Comparison of ENCODE assay signal across 14 mouse cellular contexts in genomic region chr10:83915133-83915730, GRCm38 (mm10).
A peak's percentile ranks its signal among the peaks of the same experiment; 100 is the strongest.
DNase-seq lines count a peak whose midpoint lies in the region; ATAC-seq and TF ChIP-seq lines count a peak whose summit lies in the region.
"Had no signal": no experiment of that assay in that cellular context is flagged by ENCODE, and none has a peak within 500 bp of the region (broad histone marks: within the 10 kb centered on the region; RNA-seq: fewer than 3 reads in every experiment).

No protein-coding gene starts in this region.

- H3K9ac ChIP-seq in kidney, embryonic 15.5 days, result no peak overlapping the region
- peak overlapping the region; percentile 16; the same call in 1 of the 2 replicates for H3K9ac ChIP-seq in embryonic facial prominence, embryonic 13.5 days
- no peak overlapping the region for H3K9ac ChIP-seq in hindbrain, embryonic 12.5 days
- H3K9ac ChIP-seq in midbrain, embryonic 12.5 days (replicated peaks), result no peak overlapping the region
- H3K9ac ChIP-seq: intestine, embryonic 15.5 days; lung, embryonic 14.5 days had no signal

- no peaks in the 10 kb centered on the region for H3K36me3 ChIP-seq in kidney, embryonic 15.5 days
- no peaks in the 10 kb centered on the region for H3K36me3 ChIP-seq in embryonic facial prominence, embryonic 13.5 days
- no peaks in the 10 kb centered on the region for H3K36me3 ChIP-seq in hindbrain, embryonic 12.5 days
- H3K36me3 ChIP-seq in midbrain, embryonic 12.5 days, result no peaks in the 10 kb centered on the region
- no peaks in the 10 kb centered on the region for H3K36me3 ChIP-seq in thymus, adult 2 months (ENCODE audit: control insufficient read depth, insufficient read depth, low read length)
- H3K36me3 ChIP-seq: intestine, embryonic 15.5 days had no signal

- intact Hi-C loops in left cerebral cortex, adult 2 months (cut with DNase I), result no loop called here

- no peak for TF ChIP-seq POLR2A in thymus, adult 2 months (IDR thresholded peaks at IDR 0.05; ENCODE audit: control insufficient read depth, extremely low read depth, insufficient read depth, low read length, poor library complexity)

- no peaks in the 10 kb centered on the region for H3K9me3 ChIP-seq in kidney, embryonic 15.5 days (replicated peaks)
- no peaks in the 10 kb centered on the region for H3K9me3 ChIP-seq in embryonic facial prominence, embryonic 13.5 days
- 0 out of 2 replicates have a peak, but pooled peaks cover 7% of the 10 kb centered on the region for H3K9me3 ChIP-seq in hindbrain, embryonic 12.5 days (replicated peaks)
- no peaks in the 10 kb centered on the region for H3K9me3 ChIP-seq in midbrain, embryonic 12.5 days
- H3K9me3 ChIP-seq: intestine, embryonic 15.5 days had no signal

- H3K27ac ChIP-seq in kidney, embryonic 15.5 days, result peak overlapping the region; percentile 82
- peak overlapping the region; percentile 51; the same call in 1 of the 2 replicates for H3K27ac ChIP-seq in embryonic facial prominence, embryonic 13.5 days
- peak overlapping the region; percentile 75 for H3K27ac ChIP-seq in hindbrain, embryonic 12.5 days
- H3K27ac ChIP-seq in midbrain, embryonic 12.5 days (replicated peaks), result peak overlapping the region; percentile 72
- H3K27ac ChIP-seq in left cerebral cortex, adult 2 months, result no peak overlapping the region
- H3K27ac ChIP-seq in thymus, adult 2 months (ENCODE audit: control insufficient read depth, insufficient read depth, low read length), result no peak overlapping the region
- H3K27ac ChIP-seq: intestine, embryonic 15.5 days had no signal

- no peak overlapping the region for H3K4me3 ChIP-seq in kidney, embryonic 15.5 days (replicated peaks)
- H3K4me3 ChIP-seq in embryonic facial prominence, embryonic 13.5 days, result no peak overlapping the region
- no peak overlapping the region for H3K4me3 ChIP-seq in hindbrain, embryonic 12.5 days
- H3K4me3 ChIP-seq in midbrain, embryonic 12.5 days, result no peak overlapping the region
- H3K4me3 ChIP-seq in left cerebral cortex, adult 2 months, result no peak overlapping the region
- H3K4me3 ChIP-seq in thymus, adult 2 months (ENCODE audit: control insufficient read depth, insufficient read depth, low read length), result no peak overlapping the region
- H3K4me3 ChIP-seq: intestine, embryonic 15.5 days had no signal

- peak; percentile 35; the same call in 1 of the 2 replicates for ATAC-seq in kidney, embryonic 15.5 days (replicated peaks; ENCODE audit: low FRiP score)
- no peak for ATAC-seq in embryonic facial prominence, embryonic 13.5 days (ENCODE audit: insufficient number of reproducible peaks, insufficient read depth, low FRiP score, low TSS enrichment, low read depth)
- ATAC-seq in hindbrain, embryonic 12.5 days (ENCODE audit: low FRiP score), result peak; percentile 43
- ATAC-seq in midbrain, embryonic 12.5 days (ENCODE audit: low FRiP score, low read depth), result peak; percentile 41; the same call in 1 of the 2 replicates
- ATAC-seq: CD4-positive, CD25-positive, alpha-beta regulatory T cell, adult 4 months; intestine, embryonic 15.5 days had no signal

- TF ChIP-seq CTCF in left cerebral cortex, adult 2 months (IDR thresholded peaks at IDR 0.05), result no peak
- no peak for TF ChIP-seq CTCF in thymus, adult 2 months (IDR thresholded peaks at IDR 0.05; ENCODE audit: borderline replicate concordance, control insufficient read depth, extremely low read depth, insufficient read depth, low read length, poor library complexity)

- no peak for DNase-seq in kidney, postnatal 10 days
- no peak for DNase-seq in left cerebral cortex, adult 2 months (ENCODE audit: extremely low spot score in 1 of 2, low spot score in 2 of 2)
- DNase-seq in layer of hippocampus, adult 9-11 months, result no peak
- DNase-seq in thymus, adult 2 months, result no peak
- DNase-seq: cerebellum, postnatal 25 days; gastrocnemius, postnatal 10 days; liver had no signal

- H3K27me3 ChIP-seq in kidney, embryonic 15.5 days, result no peaks in the 10 kb centered on the region
- H3K27me3 ChIP-seq in embryonic facial prominence, embryonic 13.5 days, result no peaks in the 10 kb centered on the region
- no peaks in the 10 kb centered on the region for H3K27me3 ChIP-seq in hindbrain, embryonic 12.5 days
- H3K27me3 ChIP-seq in midbrain, embryonic 12.5 days, result 0 out of 2 replicates have a peak, but pooled peaks cover 4% of the 10 kb centered on the region
- no peaks in the 10 kb centered on the region for H3K27me3 ChIP-seq in thymus, adult 2 months (ENCODE audit: control insufficient read depth, insufficient read depth, low read length)
- H3K27me3 ChIP-seq: intestine, embryonic 15.5 days had no signal

- 12% methylated on average over 9 of the region's 9 CpGs for WGBS in kidney, embryonic 15.5 days
- 42% methylated on average over 9 of the region's 9 CpGs for WGBS in embryonic facial prominence, embryonic 13.5 days
- 25% methylated on average over 9 of the region's 9 CpGs for WGBS in hindbrain, embryonic 12.5 days
- WGBS in midbrain, embryonic 12.5 days, result 21% methylated on average over 9 of the region's 9 CpGs
- WGBS in thymus, adult 2 months, result 91% methylated on average over 9 of the region's 9 CpGs

- peaks cover 24% of the 10 kb centered on the region for H3K4me1 ChIP-seq in kidney, embryonic 15.5 days
- H3K4me1 ChIP-seq in embryonic facial prominence, embryonic 13.5 days, result peaks cover 16% of the 10 kb centered on the region
- peaks cover 18% of the 10 kb centered on the region for H3K4me1 ChIP-seq in hindbrain, embryonic 12.5 days
- peaks cover 19% of the 10 kb centered on the region for H3K4me1 ChIP-seq in midbrain, embryonic 12.5 days
- H3K4me1 ChIP-seq in thymus, adult 2 months (replicated peaks; ENCODE audit: control insufficient read depth, insufficient read depth, low read length), result no peaks in the 10 kb centered on the region

- H3K4me2 ChIP-seq in kidney, embryonic 15.5 days, result peak overlapping the region; percentile 31
- no peak overlapping the region for H3K4me2 ChIP-seq in embryonic facial prominence, embryonic 13.5 days
- H3K4me2 ChIP-seq in hindbrain, embryonic 12.5 days (replicated peaks), result 0 out of 2 replicates have a peak overlapping the region, but pooled peaks have one; percentile 8
- H3K4me2 ChIP-seq in midbrain, embryonic 12.5 days (replicated peaks), result peak overlapping the region; percentile 21; the same call in 1 of the 2 replicates
- H3K4me2 ChIP-seq: intestine, embryonic 15.5 days; lung, embryonic 14.5 days had no signal

Comparison
In these comparisons a context has a peak if more than half of its experiments do, and no peak if none do; other contexts are left out.
1. H3K27ac ChIP-seq: peak in kidney, embryonic 15.5 days (single experiment), embryonic facial prominence, embryonic 13.5 days (single experiment), hindbrain, embryonic 12.5 days (single experiment) and midbrain, embryonic 12.5 days (single experiment); none in left cerebral cortex, adult 2 months (single experiment) and thymus, adult 2 months (single experiment).